Mouse (Mus musculus) cortical plate, adult 2 months (tissue): ENCODE measurements around the gene Vmac. TPM values are rescaled to one million over a fixed set of nuclear protein-coding genes. Genes with fewer than 3 reads are reported as not detected.

ENCODE experiments used
- H3K27ac ChIP-seq: fragments of 200-500 bp; 2 replicates; pipeline ENCODE4 v1.5.1; 2012; ENCODE audit warnings: low read length, control low read depth, inconsistent platforms; ENCODE audit not compliant: insufficient read depth
- H3K4me1 ChIP-seq: fragments of 200-500 bp; 2 replicates; pipeline ENCODE4 v1.6.1; 2011; ENCODE audit warnings: low read length; ENCODE audit not compliant: control insufficient read depth, insufficient read depth
- H3K4me3 ChIP-seq: fragments of 200-500 bp; 2 replicates; pipeline ENCODE4 v1.5.1; 2011; ENCODE audit warnings: mild to moderate bottlenecking, low read length, control low read depth; ENCODE audit not compliant: insufficient read depth
- CTCF ChIP-seq: fragments of 200-500 bp; IDR thresholded peaks from 2 replicates; pipeline ENCODE4 v1.5.1; 2011; ENCODE audit warnings: mild to moderate bottlenecking, control low read depth, low read length; ENCODE audit not compliant: insufficient read depth; ENCODE audit errors: extremely low read depth
- POLR2A ChIP-seq: fragments of 200-500 bp; IDR thresholded peaks from 2 replicates; pipeline ENCODE4 v1.6.1; 2011; ENCODE audit warnings: mild to moderate bottlenecking, low read length, control low read depth; ENCODE audit not compliant: insufficient read depth; ENCODE audit errors: extremely low read depth
- polyA plus RNA-seq: library from polyadenylated mRNA; depleted of rRNA; stranded (reverse); fragments of >200 nt; gene quantifications from 2 replicates; pipeline ENCODE4 v1.2.3, GENCODE M21; 2012

The Vmac gene
- polyA plus RNA-seq, 1 experiment: 16.7 TPM

GRCm38 (mm10) chr17:56722441-56722840, 4.6 kb upstream of the Vmac start:
- Histone ChIP-seq H3K4me1 (peaks cover 6% of the 10 kb centered on the region), H3K27ac (no peak overlapping the region), H3K4me3 (no peak overlapping the region)
- TF ChIP-seq CTCF: no peak
- no peak for TF ChIP-seq POLR2A

GRCm38 (mm10) chr17:56716655-56717362, 1.0 kb downstream of the Vmac start:
- peak overlapping the region; percentile 73 for H3K27ac ChIP-seq
- TF ChIP-seq POLR2A (peak; percentile 82; the same call in 1 of the 2 replicates), CTCF (no peak)
- H3K4me3 ChIP-seq: peak overlapping the region; percentile 84
- peaks cover 6% of the 10 kb centered on the region for H3K4me1 ChIP-seq

- TF ChIP-seq CTCF: no peak
- no peak for TF ChIP-seq POLR2A
- Histone ChIP-seq H3K4me1 (peaks cover 6% of the 10 kb centered on the region), H3K4me3 (peak overlapping the region; percentile 84), H3K27ac (peak overlapping the region; percentile 73)
Measured at GRCm38 (mm10) chr17:56715914-56716654, 1.7 kb downstream of the Vmac start.

- Histone ChIP-seq H3K27ac (no peak overlapping the region), H3K4me3 (peak overlapping the region; percentile 84; the same call in 1 of the 2 replicates), H3K4me1 (peaks cover 6% of the 10 kb centered on the region)
- TF ChIP-seq CTCF: no peak
- TF ChIP-seq POLR2A: no peak
Measured at GRCm38 (mm10) chr17:56715360-56715759, 2.5 kb downstream of the Vmac start.

GRCm38 (mm10) chr17:56709708-56710107, 8.1 kb downstream of the Vmac start:
- Histone ChIP-seq H3K4me1 (no peaks in the 10 kb centered on the region), H3K4me3 (no peak overlapping the region), H3K27ac (no peak overlapping the region)
- no peak for TF ChIP-seq CTCF
- TF ChIP-seq POLR2A: no peak

- TF ChIP-seq CTCF (no peak), POLR2A (no peak)
- no peaks in the 10 kb centered on the region for H3K4me1 ChIP-seq
- no peak overlapping the region for H3K27ac ChIP-seq
Measured at GRCm38 (mm10) chr17:56708692-56709091, 9.1 kb downstream of the Vmac start.

GRCm38 (mm10) chr17:56706515-56706914, 11.3 kb downstream of the Vmac start:
- H3K4me1 ChIP-seq: no peaks in the 10 kb centered on the region; the same call in 1 of the 2 replicates
- no peak for TF ChIP-seq POLR2A
- TF ChIP-seq CTCF: no peak
- no peak overlapping the region for H3K27ac ChIP-seq
- H3K4me3 ChIP-seq: no peak overlapping the region

More at GRCm38 (mm10) chr17:56708692-56709091, 9.1 kb downstream of the Vmac start:
- no peak overlapping the region for H3K4me3 ChIP-seq

GRCm38 (mm10) chr17:56703038-56703437, 14.8 kb downstream of the Vmac start:
- TF ChIP-seq CTCF (no peak), POLR2A (no peak)
- H3K4me1 ChIP-seq: no peaks in the 10 kb centered on the region; the same call in 1 of the 2 replicates
- no peak overlapping the region for H3K4me3 ChIP-seq
- no peak overlapping the region for H3K27ac ChIP-seq

GRCm38 (mm10) chr17:56700451-56700850, 17.4 kb downstream of the Vmac start:
- Histone ChIP-seq H3K27ac (no peak overlapping the region), H3K4me3 (no peak overlapping the region), H3K4me1 (no peaks in the 10 kb centered on the region; the same call in 1 of the 2 replicates)
- no peak for TF ChIP-seq CTCF
- no peak for TF ChIP-seq POLR2A
